ENCODE assay signal across 17 mouse cellular contexts in genomic region chr3:89819897-89820296, GRCm38 (mm10). TPM values are rescaled to one million over a fixed set of nuclear protein-coding genes. Genes with fewer than 3 reads are reported as not detected.
A peak's percentile ranks its signal among the peaks of the same experiment; 100 is the strongest.
DNase-seq lines count a peak whose midpoint lies in the region.
"Had no signal": no experiment of that assay in that cellular context is flagged by ENCODE, and none has a peak within 500 bp of the region (broad histone marks: within the 10 kb centered on the region; RNA-seq: fewer than 3 reads in every experiment).

No protein-coding gene starts in this region.

- H3K4me3 ChIP-seq in heart, embryonic 10.5 days: no peak overlapping the region
- no peak overlapping the region for H3K4me3 ChIP-seq in midbrain, embryonic 10.5 days
- H3K4me3 ChIP-seq: embryonic facial prominence, embryonic 10.5 days; heart, embryonic 13.5 days; hindbrain, embryonic 15.5 days; lung, embryonic 15.5 days had no signal

- no peaks in the 10 kb centered on the region for H3K9me3 ChIP-seq in heart, embryonic 10.5 days
- no peaks in the 10 kb centered on the region for H3K9me3 ChIP-seq in midbrain, embryonic 10.5 days (replicated peaks)
- H3K9me3 ChIP-seq: embryonic facial prominence, embryonic 10.5 days; heart, embryonic 13.5 days; hindbrain, embryonic 15.5 days; lung, embryonic 15.5 days had no signal

- peak; percentile 68 for DNase-seq in heart, embryonic 10.5 days (ENCODE audit: low spot score)
- no peak for DNase-seq in heart, adult 18-20 months
- peak; percentile 70 for DNase-seq in CD4-positive, CD25-positive, alpha-beta regulatory T cell, adult 2 months (ENCODE audit: low read depth, low spot score)
- peak; percentile 74 for DNase-seq in induced T-regulatory cell, adult 2 months (ENCODE audit: low read depth)
- peak; percentile 42 for DNase-seq in thymus, postnatal 0 days (ENCODE audit: low spot score)
- DNase-seq in left cerebral cortex, adult 8-10 months (ENCODE audit: low spot score in 2 of 2): no peak
- no peak for DNase-seq in lung, postnatal 10 days
- no peak for DNase-seq in midbrain, embryonic 10.5 days (ENCODE audit: low spot score)
- DNase-seq: cerebellum, postnatal 14 days; gastrocnemius, postnatal 10 days; kidney, adult 18-20 months; kidney, postnatal 25 days; left cerebral cortex, postnatal 4 days had no signal

- H3K36me3 ChIP-seq in heart, embryonic 10.5 days: no peaks in the 10 kb centered on the region
- H3K36me3 ChIP-seq in midbrain, embryonic 10.5 days: no peaks in the 10 kb centered on the region
- H3K36me3 ChIP-seq: embryonic facial prominence, embryonic 10.5 days; heart, embryonic 13.5 days; hindbrain, embryonic 15.5 days; lung, embryonic 15.5 days had no signal

- no peak overlapping the region for H3K27ac ChIP-seq in heart, embryonic 10.5 days
- H3K27ac ChIP-seq in midbrain, embryonic 10.5 days (replicated peaks): no peak overlapping the region
- H3K27ac ChIP-seq: embryonic facial prominence, embryonic 10.5 days; heart, embryonic 13.5 days; hindbrain, embryonic 15.5 days; lung, embryonic 15.5 days had no signal

- 47% methylated on average over 7 of the region's 7 CpGs for WGBS in heart, embryonic 10.5 days
- 66% methylated on average over 7 of the region's 7 CpGs for WGBS in midbrain, embryonic 10.5 days

- H3K4me1 ChIP-seq in heart, embryonic 10.5 days: no peaks in the 10 kb centered on the region
- H3K4me1 ChIP-seq in midbrain, embryonic 10.5 days: no peaks in the 10 kb centered on the region
- H3K4me1 ChIP-seq: embryonic facial prominence, embryonic 10.5 days; hindbrain, embryonic 15.5 days had no signal

- no peaks in the 10 kb centered on the region; the same call in 1 of the 2 replicates for H3K27me3 ChIP-seq in heart, embryonic 10.5 days (ENCODE audit: insufficient read depth, poor library complexity, severe bottlenecking)
- no peaks in the 10 kb centered on the region for H3K27me3 ChIP-seq in midbrain, embryonic 10.5 days (ENCODE audit: low read depth, poor library complexity, severe bottlenecking)
- H3K27me3 ChIP-seq: hindbrain, embryonic 15.5 days; lung, embryonic 15.5 days had no signal

RNA-seq across cellular contexts. Expression of gene She, which starts 11.3 kb away (rescaled TPM):
- 5.4 and 5.9 TPM in 2 replicates for polyA plus RNA-seq in heart, embryonic 10.5 days (2016; fragmentation: Nextera tagmentation; extraction: Ambion mirVana)
- 10 to 100 TPM; 10.0 to 10.5 TPM for total RNA-seq in heart, adult 18-20 months (2021)
- 1.0 and 1.1 TPM in 2 replicates for polyA plus RNA-seq in thymus, postnatal 0 days (2015; fragmentation: Nextera tagmentation; extraction: Ambion mirVana)
- total RNA-seq in left cerebral cortex, adult 8-10 months (2022): 1 to 10 TPM; 2.7 to 3.7 (median 3.4) TPM
- 2.0 and 2.1 TPM in 2 replicates for polyA plus RNA-seq in midbrain, embryonic 10.5 days (2016; fragmentation: Nextera tagmentation; extraction: Ambion mirVana)

RNA-seq across cellular contexts. Expression of gene Ube2q1, which starts 46.5 kb away (rescaled TPM):
- 9.5 and 14.7 TPM in 2 replicates for polyA plus RNA-seq in heart, embryonic 10.5 days (2016; fragmentation: Nextera tagmentation; extraction: Ambion mirVana)
- total RNA-seq in heart, adult 18-20 months (2021): 10 to 100 TPM; 25.9 to 26.1 TPM
- polyA plus RNA-seq in thymus, postnatal 0 days (2015; fragmentation: Nextera tagmentation; extraction: Ambion mirVana): 16.6 and 16.7 TPM in 2 replicates
- total RNA-seq in left cerebral cortex, adult 8-10 months (2022): 10 to 100 TPM; 78.4 to 83.7 (median 83.2) TPM
- polyA plus RNA-seq in midbrain, embryonic 10.5 days (2016; fragmentation: Nextera tagmentation; extraction: Ambion mirVana): 12.5 and 12.9 TPM in 2 replicates

RNA-seq across cellular contexts. Expression of gene Chrnb2, which starts 55.5 kb away (rescaled TPM):
- polyA plus RNA-seq in heart, embryonic 10.5 days (2016; fragmentation: Nextera tagmentation; extraction: Ambion mirVana): 0.25 and 0.26 TPM in 2 replicates
- under 1 TPM in 1 of 2 experiments, not detected in 1; 0.18 TPM for total RNA-seq in heart, adult 18-20 months (2021)
- polyA plus RNA-seq in thymus, postnatal 0 days (2015; fragmentation: Nextera tagmentation; extraction: Ambion mirVana): 0.53 and 0.55 TPM in 2 replicates
- 10 to 100 TPM; 28.9 to 31.9 (median 30.8) TPM for total RNA-seq in left cerebral cortex, adult 8-10 months (2022)
- polyA plus RNA-seq in midbrain, embryonic 10.5 days (2016; fragmentation: Nextera tagmentation; extraction: Ambion mirVana): 5.9 and 11.3 TPM in 2 replicates

Comparison
In these comparisons a context has a peak if more than half of its experiments do, and no peak if none do; other contexts are left out.
1. DNase-seq: peak in heart, embryonic 10.5 days (single experiment), CD4-positive, CD25-positive, alpha-beta regulatory T cell, adult 2 months (single experiment), induced T-regulatory cell, adult 2 months (single experiment) and thymus, postnatal 0 days (single experiment); none in heart, adult 18-20 months (0 of 2), left cerebral cortex, adult 8-10 months (0 of 2), lung, postnatal 10 days (single experiment) and midbrain, embryonic 10.5 days (single experiment).